Mouse (Mus musculus): Measurements from ENCODE around the gene 1700011M02Rik.

DNA sequence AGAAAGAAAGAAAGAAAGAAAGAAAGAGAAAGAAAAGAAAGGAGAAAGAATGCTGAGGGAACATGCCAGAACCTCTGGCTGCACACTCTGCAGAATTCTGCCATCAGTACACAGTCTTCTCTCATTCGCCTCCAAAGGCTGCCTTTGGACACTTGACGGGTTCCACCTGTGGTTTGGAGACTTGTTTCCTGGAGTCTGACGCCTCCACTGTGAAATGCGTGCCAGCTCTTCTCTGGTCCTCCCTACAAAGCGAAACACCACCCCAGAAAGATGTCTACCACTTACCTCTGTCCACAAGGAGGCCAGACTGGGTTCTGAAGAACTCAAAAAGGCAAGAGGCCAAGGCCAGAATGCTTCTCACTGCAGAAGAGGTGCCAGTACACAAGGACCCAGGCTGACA is 28.0 kb downstream of the 1700011M02Rik start:
- TF ChIP-seq POLR2A (IDR thresholded peaks at IDR 0.05; ENCODE audit: borderline replicate concordance, extremely low read depth, low read depth, low read length) = no peak
- no peak for TF ChIP-seq CTCF (IDR thresholded peaks at IDR 0.05; ENCODE audit: insufficient read depth, low read length)

Measured in lung, adult 2 months (tissue).